Mouse (Mus musculus) erythroblast, adult 5-6 weeks (primary cell): ENCODE data around the gene Iyd. TPM values are rescaled to one million over a fixed set of nuclear protein-coding genes. Genes with fewer than 3 reads are reported as not detected.

Experiments
- ATAC-seq: replicated peaks from 2 replicates; pipeline ENCODE4 v1.8.0; 2016; ENCODE audit warnings: moderate number of reproducible peaks, mild to moderate bottlenecking, moderate TSS enrichment, inconsistent platforms; ENCODE audit not compliant: poor library complexity, low FRiP score, severe bottlenecking
- total RNA-seq, 2 experiments: library from RNA; stranded (forward) in 1 of 2; stranded (reverse) in 1 of 2; fragments of 150-400 nt in 1 of 2; fragments of 200-764, 138-1000 nt in 1 of 2; gene quantifications; 2 replicates each; pipeline versions ENCODE4 v1.2.3 to v1.2.4; 2015 to 2017; ENCODE audit warnings: low replicate concordance in 2 of 2

Iyd gene
- total RNA-seq, 2 experiments from 2014 or later: not detected

DNA sequence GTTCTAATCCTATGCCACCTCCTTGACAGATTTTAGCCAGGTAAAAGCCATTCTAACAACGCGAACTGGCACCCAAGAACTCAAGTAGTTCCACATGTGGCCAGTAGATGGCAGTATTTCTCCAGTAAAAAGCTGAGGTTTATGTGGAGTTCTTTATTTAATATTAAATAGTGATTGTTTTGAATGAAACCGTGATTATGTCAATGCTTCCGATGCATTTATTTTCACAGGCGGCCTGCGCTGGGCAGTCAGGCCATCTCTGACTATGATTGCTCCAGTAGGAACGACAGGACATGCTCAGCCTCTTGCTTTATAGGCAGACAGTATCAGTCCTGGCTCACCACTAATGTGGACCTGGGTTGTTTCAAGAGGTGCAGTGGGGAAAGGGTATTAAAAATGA lies 5.6 kb upstream of the Iyd start:
- ATAC-seq: no peak

DNA sequence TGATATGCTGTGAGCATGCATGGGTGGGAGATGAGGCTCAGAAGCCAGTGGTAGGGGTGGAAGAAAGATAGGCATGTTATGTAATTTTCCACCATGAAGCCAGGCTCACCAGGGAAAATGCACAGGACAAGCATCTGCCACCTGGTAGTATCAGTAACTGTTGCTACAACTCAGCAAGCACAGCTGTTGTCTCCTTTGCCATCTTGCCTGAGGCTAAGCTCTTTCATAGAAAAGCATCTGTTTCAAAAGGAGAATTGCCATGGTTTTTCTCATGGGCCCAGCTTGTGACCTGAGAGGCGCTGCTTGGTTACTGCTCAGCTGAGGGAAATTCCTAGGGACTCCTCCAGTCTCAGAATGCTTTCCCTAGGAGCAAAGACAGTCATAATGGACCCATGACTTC lies 3.7 kb upstream of the Iyd start:
- ATAC-seq: no peak

DNA sequence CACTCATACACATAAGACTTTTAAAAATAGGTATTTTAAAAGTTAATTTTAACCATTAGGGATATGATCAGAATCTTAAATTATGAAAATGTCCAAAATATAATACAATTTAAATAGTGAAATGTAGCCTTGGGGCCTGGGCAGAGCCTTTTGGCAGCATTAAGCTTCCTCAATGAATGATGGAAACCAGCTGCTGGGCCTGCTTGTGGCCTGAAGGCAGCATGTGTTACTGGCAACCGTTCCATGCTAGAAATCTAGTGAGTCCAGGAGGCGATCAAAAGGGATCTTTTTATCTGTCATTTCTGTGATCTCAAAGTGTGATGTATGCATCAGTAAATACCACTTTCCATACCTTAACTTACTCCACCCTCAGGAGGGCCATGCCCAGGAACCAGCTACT lies 9.3 kb downstream of the Iyd start:
- ATAC-seq: no peak

DNA sequence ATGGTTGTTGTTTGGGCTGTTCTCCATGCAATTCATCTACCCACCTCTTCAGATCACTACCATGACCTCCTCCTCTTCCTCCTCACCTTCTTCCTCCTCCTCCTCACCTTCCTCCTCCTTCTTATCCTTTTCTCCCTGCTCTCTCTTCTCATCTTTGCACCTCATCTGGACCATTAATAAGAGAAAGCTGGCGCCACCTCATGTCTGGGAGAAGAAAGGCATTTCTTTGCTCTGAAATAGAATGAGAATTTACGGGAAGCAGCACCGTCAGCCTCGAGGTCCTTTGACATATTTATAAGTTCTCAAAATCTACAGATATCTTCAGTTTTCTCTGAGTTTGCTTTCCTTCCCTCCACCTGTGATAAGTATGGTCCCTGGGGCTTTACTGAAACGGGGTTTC lies 15.1 kb downstream of the Iyd start:
- no peak for ATAC-seq

GRCm38 (mm10) chr10:3556538-3556937 lies 16.5 kb downstream of the Iyd start:
- ATAC-seq: no peak

DNA sequence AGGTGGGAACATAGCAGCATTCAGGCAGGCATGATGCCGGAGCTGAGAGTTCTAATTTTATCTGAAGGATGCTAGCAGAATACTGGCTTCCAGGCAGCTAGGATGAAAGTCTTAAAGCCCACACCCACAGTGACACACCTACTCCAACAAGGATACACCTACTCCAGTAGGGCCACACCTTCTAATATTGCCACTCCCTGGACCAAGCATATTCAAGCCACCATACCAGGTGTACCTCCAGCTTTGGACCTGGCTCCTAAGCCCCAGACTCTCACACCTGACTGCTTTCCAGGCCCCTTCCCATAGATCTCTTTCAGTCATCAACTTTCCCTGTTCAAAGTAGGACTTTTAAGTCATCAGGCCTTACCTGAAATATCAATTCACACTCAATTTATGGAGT lies 19.1 kb downstream of the Iyd start:
- no peak for ATAC-seq

DNA sequence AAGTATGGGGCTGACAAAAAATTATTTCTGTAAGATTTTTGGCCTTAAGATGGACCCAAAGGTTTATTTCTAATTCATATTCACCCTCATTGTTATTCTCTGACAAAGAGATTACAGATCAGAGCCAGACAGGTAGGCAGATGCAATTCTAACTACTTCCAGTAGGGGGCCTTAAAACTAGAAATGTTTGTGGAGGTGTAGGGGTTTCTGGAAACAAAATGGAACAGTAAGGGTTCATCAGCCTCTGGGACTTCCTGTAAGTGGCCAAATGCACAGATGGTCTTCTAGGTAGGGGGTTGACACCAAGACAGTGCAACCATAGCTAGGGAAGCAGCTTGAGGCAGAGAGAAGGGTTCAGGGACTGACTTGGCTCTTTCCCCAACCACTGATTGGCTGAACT lies 22.1 kb downstream of the Iyd start:
- no peak for ATAC-seq

- ATAC-seq: no peak
Observed at GRCm38 (mm10) chr10:3565126-3565525, 25.1 kb downstream of the Iyd start.

DNA sequence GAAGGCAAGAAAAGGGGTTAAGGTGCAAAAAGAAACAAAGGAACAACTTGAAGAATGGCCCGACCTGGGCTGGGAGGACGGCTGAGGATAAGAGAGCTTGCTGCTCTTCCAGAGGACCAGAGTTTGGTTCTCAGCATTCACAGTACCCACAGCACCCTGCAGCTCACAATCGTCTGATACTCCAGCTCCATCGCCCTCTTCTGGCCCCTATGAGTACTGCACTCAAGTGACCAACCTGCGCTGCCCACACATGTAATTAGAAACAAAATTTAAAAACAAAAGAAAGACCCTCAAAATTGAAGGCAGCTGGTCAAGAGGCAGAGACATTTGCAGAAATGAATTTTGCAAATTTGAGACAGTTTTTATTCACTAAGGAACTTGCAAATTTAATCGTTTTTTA lies 27.8 kb downstream of the Iyd start:
- ATAC-seq: no peak

GRCm38 (mm10) chr10:3572723-3573649 lies 32.9 kb downstream of the Iyd start:
- no peak for ATAC-seq

DNA sequence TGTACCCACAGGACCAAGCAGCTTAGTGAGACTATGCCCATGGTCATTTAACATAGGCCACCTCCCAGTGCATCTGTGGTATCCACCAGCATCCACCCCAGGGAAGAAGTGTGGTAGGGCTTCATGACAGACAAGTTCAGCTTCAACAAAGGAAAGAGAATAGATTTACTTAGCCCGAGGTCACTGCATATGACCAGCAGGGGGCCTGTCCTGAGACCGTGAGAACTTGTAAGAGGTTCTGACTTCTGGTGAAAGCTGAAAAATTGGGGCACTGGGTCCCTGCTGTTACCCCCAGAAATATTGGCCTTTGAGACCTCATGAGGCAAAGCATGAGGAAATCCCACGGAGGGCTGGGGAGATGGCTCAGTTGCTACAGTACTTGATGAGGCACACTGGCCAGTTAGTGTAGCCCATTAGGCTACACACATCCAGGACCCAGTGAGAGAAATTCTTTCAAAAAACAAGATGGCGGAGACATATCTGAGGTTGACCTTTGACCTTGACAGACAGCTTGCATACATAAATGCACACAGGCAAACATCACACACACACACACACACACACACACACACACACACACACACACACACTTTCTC lies 34.0 kb downstream of the Iyd start:
- ATAC-seq: no peak

- no peak for ATAC-seq
Observed at GRCm38 (mm10) chr10:3590632-3591031, 50.6 kb downstream of the Iyd start.

GRCm38 (mm10) chr10:3591790-3592189 lies 51.8 kb downstream of the Iyd start:
- no peak for ATAC-seq

GRCm38 (mm10) chr10:3596697-3597096 lies 56.7 kb downstream of the Iyd start:
- no peak for ATAC-seq

GRCm38 (mm10) chr10:3597760-3598159 lies 57.7 kb downstream of the Iyd start:
- no peak for ATAC-seq

Other genes starting within 250 kb of the Iyd start
- gene Ppp1r14c, start 174.2 kb upstream of the Iyd start, total RNA-seq (2015; ENCODE audit: low replicate concordance): not detected in 2 replicates
- not detected in 2 replicates for gene Ppp1r14c, start 174.2 kb upstream of the Iyd start, total RNA-seq (2017; ENCODE audit: low replicate concordance)
- gene Plekhg1, start 200.1 kb downstream of the Iyd start, total RNA-seq (2015; ENCODE audit: low replicate concordance): 2.5 and 2.7 TPM in 2 replicates
- 0.42 and 2.0 TPM in 2 replicates for gene Plekhg1, start 200.1 kb downstream of the Iyd start, total RNA-seq (2017; ENCODE audit: low replicate concordance)